Mouse (Mus musculus): ENCODE data around the gene Ctnnbip1.

Ctnnbip1 gene

DNA sequence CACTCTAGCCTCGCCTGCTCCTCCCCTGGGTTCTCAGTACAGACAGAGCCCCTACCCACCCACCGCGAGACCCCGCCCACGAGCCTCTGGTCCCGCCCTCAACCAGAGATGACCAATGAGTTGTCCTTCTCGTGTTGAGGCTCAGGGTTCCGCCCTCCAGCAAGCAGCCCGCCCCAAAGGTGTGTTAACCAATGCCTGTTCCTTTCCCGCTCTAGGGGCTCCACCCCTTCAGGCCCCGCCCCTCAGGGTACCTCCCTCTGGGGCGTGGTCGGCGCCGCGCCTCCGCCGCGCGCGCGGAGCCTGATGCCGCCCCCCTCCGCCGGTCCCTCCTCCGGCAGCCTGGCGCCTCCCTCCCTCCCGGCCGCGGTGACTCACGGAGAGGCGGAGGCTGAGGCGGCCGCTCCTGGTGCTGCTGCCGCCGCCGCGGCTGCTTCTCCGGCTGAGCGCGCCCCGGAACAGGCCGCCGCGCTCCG, at the start of gene Ctnnbip1:
TSS of gene Ctnnbip1 (plus strand) at position 369 of the 473 bp plus-strand sequence.
- DNase-seq (ENCODE audit: low read depth, low spot score): peak; percentile 78

DNA sequence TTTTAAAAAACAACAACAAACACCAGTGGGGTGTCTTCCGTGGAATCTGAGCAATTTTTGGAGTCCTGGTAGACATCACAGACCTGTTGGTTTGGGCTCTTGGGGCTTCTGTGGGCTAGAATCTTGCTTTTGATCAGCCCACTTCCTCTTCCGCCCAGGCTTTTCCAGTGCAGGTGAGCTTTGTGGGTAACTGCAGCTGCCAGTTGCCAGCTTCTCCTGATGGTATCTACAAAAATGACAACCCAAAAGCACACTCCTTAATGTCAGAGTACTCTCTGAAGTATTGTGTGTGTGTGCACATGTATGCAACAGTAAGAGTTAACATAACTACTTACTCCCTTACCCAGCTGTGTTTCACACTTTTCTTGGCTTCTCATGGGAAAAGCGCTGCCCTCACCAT, 48.5 kb upstream of the Ctnnbip1 start:
- no peak for DNase-seq (ENCODE audit: low read depth, low spot score)

DNA sequence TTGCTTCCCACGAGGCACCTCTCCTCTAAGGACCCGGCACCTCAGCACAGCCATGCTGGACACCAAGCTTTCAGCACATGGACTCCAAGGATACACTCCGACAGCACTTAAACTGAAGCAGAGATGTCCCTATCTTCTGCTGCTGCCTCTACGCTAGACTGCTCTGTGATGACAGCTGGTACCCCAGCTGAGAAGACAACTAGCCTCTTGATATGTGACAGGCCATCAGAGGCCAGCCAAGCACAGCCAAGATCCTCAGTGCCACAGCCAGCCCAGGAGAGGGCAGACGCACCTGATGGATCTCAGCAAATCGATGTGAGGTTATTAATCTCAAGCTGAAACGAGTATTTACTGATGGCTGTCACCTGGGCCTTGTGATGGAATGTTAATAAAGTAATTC, 42.9 kb upstream of the Ctnnbip1 start:
- DNase-seq (ENCODE audit: low read depth, low spot score): no peak

DNA sequence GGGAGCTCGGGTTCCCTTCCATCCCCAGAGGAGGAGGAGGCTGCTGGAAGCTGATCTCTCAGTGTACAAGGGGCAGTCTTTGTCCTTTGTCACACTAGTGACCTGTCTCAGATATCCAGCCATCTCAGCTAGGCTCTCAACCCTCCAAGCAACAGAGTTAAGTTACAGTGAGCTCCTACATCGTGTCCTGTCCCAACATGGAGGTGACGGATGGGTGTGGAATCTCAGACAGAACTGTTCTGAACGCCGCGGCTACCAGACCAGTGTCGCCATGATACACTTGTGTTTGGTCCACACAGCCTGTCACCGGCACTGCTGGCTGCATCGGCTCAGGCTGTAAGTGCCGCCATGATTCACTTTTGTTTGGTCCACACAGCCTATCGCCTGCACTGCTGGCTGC, 41.0 kb upstream of the Ctnnbip1 start, which contains the start of gene Tmem274:
TSS of gene Tmem274 (plus strand) at position 301 of the 400 bp plus-strand sequence.
- DNase-seq (ENCODE audit: low read depth, low spot score): no peak

DNA sequence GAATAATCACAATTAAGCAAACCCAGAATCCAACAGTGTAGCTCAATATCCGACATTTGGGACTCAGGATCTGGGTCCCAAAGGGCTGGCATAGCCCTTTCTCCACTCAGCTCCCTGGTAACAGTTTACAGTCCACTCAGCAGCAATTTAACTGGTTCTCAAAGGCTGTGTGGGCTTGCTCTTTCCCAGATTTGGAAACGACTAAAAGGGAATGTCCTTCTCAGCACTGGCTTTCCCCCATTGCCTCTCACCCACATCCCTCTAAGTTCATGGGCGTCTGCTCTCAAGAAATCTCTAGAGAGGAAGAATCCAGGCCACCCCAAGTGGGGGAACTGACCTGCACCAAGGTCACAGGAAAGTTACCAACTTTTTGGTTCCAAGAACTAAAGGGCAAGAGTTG, 33.5 kb upstream of the Ctnnbip1 start:
- DNase-seq (ENCODE audit: low read depth, low spot score): no peak

DNA sequence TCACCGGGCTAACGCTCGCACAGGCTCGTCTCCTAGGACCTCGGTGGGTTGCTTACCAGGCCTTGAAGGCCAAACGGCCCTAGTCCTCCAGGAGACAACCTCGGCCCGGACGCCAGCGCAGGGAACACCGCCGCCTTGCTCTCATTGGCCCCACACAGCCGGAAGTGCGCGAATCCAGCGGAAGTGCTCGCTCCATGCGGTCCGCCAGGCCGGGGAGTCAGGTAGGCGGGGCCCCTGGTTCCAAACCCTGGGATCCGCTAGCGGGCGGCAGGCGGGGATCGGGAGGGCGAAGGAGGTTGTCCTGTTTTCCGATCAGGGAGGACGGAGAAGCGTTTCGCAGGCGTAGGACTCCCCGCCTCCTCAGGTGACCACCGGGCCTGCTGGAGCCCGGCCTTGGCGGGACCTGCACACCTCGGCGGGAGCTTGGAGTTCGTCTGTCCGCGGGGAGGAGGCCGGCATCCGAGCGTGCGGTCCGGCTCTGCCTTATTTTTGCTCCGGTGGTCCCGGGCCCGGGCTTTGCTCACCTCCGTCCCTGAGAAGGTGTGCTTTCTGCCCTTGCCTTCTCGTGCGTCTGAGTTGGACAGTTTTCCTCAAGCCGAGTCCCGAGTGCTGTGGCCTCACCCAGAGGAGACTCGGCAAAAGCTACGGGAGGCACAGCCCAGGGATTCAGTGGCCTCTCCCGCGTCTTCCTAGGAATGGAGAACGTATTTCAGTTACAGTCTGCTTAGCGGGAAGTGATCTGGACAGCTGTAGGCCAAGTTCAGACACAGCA, 32.8 kb upstream of the Ctnnbip1 start, which contains the start of the genes Nmnat1 and Lzic:
TSS of gene Nmnat1 (minus strand) at position 150 of the 772 bp plus-strand sequence.
TSS of gene Lzic (plus strand) at position 177 of the 772 bp plus-strand sequence.
- peak; percentile 71 for DNase-seq (ENCODE audit: low read depth, low spot score)

DNA sequence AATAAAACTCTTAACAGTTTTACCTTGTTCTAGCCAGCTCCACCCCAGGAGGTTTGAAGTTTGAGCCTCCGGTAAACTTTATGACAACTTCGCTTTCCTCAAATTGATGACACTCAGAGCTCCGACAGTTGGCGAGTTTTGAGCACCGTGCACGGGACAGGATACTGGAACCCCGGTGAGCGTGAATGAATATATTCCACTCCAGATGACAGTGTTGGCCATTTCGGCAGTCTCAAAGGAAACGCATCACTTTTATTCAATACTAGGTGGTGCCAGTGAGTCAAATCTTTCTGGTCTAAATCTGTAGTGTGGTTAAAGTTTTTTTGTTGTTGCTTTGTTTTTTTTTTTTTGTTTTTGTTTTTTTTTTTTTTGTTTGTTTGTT, 32.2 kb upstream of the Ctnnbip1 start:
- peak; percentile 17 for DNase-seq (ENCODE audit: low read depth, low spot score)

DNA sequence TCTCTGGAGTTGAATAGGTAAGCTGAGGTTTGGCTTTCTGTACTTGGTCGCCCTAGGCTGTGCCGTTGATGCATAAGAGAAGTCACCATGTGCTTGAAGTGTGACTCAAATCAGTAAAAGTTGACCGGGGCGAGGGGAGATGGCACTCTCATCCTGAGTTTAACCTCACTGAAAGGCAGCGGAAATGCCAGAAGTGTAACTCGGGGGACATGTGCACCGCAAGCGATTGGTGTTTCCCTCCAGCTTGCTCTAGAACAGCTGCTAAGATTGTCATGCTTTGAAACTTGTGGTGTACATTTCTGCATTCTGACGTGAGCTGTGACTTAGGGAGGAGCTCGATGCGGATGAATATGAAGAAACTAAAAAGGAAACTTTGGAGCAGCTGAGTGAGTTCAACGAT, 30.3 kb upstream of the Ctnnbip1 start:
- DNase-seq (ENCODE audit: low read depth, low spot score): no peak

DNA sequence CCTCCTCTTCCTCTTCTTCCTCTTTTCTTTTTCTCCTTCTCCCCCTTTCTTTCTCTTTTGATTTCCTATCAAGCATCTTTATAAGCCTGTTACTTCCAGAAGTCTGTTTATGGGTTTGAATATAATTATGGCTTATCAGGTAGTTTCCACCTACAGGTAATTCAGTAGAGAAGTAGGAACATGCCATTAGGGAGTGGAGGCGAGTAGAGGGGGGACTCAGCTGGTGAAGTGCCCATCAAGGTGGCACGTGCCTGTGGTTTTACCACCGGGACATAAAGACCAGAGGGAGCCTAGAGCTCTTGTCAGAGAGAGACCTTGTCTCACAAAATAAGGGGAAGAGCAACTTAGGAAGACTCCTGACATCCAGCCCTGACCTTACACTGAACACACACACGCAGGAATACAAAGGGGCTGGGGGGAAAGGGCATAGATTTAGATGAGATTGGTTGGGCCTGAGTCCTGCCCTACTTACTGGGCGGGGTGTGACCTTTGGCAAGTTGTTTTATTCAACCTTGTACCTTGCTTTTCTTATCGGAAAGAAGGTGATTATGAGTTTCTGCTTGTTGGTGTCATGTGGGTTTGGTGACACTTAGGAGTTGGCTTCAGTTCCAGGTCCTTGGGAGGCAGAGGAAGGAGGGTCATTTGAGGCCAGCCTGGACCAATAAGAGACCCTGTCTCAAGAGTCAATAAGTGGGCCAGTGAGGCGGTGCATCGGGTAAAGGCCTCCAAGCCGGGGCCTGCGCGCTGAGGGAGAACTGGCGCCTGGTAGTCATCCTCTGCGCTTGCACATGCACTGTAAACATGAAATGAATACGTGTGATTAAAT, 28.4 kb upstream of the Ctnnbip1 start:
- no peak for DNase-seq (ENCODE audit: low read depth, low spot score)

DNA sequence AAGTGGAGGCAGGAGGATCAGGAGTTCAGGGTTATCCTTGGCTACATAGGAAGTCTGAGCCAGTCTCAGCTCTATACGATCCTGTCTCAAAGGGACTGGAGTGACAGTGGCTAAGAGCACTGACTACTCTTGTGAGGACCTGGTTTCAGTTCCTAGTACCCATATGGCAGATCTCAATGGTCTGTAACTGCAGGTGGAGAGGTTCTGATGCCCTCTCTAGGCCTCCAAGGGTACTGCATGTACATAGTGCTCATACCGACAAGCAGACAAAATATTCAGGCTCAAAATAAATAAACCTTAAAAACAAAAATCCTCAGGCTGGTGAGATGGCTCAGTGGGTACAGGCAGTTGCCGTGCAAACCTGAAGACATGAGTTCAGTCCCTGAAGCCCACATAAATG, 26.9 kb upstream of the Ctnnbip1 start:
- DNase-seq (ENCODE audit: low read depth, low spot score): no peak

DNA sequence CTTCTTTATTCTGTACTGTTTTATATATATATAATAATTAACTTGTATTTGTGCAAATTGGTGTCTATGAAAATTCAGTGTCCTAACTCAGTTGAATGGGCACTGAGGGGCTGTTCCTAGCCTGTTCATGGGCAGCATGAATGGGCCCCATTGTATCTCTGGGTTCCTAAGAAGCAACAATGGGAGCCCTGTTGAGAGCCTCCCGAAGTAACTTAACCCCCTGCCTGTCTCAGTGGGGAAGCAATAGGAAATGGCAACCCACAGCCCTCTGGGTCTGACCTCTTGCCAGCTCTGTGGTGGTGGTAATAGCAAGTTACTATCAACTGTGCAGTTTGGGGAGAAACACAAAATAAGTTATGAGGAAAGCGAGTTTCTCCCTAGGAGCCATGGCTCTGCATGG, 21.4 kb upstream of the Ctnnbip1 start:
- DNase-seq (ENCODE audit: low read depth, low spot score): no peak

DNA sequence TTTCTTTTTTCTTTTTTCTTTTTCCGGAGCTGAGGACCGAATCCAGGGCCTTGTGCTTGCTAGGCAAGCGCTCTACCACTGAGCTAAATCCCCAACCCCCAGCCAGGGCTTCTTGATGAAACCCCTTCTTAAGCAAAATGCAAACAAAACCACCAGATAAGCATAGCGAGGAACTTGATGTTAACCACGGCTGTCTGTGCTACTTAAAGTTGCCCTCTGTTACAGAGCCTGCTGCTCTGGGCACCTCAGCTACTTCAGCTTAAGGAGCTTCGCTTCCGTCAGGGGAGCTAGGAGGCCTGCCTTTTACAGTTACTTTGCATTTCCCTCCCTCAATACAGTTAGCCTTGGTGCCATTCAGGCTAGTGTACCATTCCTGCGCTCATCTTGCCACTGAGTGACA, 19.1 kb upstream of the Ctnnbip1 start:
- no peak for DNase-seq (ENCODE audit: low read depth, low spot score)

DNA sequence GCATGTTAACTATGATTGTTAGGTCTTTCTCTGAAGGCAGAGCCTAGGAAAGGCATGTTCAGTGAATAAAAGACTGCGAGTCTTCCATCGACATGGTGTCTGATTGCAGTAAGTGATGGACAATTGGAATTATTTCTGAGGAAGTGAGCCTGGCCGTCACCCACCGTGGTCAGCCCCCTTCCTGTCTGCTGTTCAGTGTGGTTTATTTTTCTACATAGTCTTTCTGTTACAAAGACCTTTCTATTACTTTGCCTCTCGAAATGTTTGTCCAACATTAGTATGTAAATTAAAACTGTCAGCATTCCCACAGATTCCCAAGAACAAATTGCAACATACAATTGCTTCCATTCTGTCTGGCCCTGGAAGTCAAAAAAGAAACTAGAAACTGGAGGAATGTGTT, 18.2 kb upstream of the Ctnnbip1 start:
- DNase-seq (ENCODE audit: low read depth, low spot score): no peak

DNA sequence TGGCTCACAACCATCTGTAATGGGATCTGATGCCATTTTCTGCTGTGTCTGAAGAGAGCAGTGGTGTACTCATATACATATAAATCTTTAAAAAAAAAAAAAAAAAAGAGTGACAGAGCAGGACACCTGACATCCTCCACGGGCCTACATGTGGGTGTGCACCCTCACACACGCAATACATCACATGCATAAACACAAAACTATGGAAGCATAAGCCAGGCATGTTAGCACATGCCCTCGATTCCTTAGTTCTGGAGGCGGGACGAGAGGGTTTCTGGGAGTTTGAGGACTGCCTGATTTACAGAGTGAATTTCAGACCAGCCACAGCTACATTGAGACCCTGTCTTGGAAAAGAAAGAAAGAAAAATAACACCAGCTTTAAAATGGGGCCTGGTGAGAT, 13.7 kb upstream of the Ctnnbip1 start:
- DNase-seq (ENCODE audit: low read depth, low spot score): no peak

DNA sequence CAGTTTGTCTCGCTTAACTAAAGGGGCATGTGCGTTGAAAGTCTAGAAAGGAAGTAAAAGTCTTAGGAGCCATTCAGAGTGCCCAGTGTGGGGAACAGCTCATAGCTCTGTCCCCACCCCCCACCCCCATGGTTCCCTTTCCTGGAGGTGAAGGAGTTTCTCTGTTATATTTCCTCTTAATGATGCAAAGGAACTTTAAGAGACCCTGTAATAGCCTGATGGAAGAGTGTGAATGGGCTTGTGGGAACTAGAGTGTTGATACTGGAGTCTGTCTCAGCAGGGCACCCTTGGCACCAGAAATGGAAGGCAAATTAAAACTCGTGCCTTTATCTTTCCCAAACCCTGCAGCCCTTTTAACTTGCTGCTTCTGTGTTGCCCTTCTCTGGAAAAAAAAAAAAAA, 13.2 kb upstream of the Ctnnbip1 start:
- DNase-seq (ENCODE audit: low read depth, low spot score): no peak

DNA sequence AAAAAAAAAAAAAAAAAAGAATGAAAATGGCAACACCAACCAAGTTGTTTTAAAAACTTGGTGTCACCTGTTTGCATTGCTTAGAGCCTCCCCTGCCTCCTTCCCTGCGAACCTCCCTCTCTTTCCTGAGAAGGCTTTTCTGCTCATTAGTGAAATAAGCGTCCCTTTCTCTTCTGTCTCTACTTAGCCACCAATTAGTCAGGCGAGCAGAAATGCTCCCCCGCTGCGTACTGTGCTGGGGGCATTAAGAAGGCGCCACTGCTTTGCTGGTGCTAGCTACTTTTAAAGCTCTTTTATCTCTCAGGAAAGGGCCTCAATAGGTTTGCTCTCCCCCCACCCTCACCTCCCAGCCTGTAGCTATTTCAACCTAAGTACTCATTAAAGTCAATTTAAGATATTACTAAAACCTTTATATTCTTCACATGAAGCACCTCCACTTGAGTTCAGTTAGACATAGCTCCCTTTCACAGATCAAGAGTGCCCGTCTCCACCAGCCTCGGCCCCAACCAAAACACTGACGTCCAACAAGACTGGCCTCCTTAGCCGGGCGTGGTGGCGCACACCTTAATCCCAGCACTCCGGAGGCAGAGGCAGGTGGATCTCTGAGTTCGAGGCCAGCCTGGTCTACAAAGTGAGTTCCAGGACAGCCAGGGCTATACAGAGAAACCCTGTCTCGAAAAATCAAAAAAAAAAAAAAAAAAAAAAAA, 12.6 kb upstream of the Ctnnbip1 start:
- DNase-seq (ENCODE audit: low read depth, low spot score): no peak

DNA sequence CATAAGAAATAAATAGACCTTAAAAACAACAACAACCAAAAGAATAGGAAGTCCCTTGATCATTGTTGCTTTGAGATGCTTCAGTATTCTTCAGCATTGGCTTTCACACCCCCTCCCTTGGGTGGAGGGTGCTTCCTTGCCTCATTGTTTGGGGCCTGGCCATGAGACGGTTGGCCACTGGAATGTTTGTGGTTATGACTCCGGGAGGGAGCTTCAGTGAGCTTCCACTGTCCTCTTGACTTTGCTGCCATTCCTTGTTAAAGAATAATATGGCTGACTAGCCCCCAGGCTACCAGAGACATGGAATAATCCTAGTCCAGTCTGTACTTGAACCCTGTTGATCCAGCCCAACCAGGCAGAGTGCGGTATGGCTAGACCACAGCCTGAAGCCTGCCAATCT, 11.1 kb upstream of the Ctnnbip1 start:
- no peak for DNase-seq (ENCODE audit: low read depth, low spot score)

DNA sequence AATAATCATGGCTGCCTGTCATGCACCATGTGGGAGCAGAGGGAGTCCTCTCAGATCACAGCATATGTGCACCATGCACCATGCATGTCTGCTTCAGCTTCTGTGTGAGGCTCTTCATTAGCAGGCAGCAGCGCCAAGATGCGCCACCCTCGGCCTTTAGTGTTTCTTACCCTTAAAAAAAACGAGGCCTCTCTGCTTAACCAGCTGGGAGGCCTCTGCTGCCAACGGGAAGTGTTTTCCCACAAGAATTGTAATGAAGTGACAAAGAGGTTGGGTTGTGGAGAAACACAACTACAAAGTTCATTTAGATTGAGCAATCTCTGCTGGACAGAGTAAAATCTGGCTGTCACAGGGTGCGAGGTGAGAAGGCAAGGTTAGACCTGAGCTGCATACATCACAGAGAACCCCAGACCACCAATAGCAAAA, 6.8 kb upstream of the Ctnnbip1 start:
- DNase-seq (ENCODE audit: low read depth, low spot score): no peak

DNA sequence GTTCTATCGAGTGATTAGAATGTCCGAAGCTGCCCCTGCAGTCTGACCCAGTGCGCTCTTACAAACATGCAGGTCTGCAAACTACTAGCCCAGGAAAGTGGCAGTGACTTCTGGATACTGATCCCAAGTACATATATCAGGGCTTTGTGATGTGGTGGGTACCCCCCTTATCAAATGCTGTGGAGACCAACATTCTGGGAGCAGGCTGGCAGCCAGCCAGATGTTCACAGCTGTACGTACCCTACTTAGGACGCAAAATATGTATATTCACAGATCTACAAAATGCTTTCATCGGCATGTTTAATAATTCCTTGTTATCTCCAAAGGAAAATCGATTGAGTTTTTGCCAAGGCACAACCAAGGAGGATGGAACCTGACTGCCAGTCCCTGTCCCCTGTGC, 6.0 kb upstream of the Ctnnbip1 start:
- no peak for DNase-seq (ENCODE audit: low read depth, low spot score)

DNA sequence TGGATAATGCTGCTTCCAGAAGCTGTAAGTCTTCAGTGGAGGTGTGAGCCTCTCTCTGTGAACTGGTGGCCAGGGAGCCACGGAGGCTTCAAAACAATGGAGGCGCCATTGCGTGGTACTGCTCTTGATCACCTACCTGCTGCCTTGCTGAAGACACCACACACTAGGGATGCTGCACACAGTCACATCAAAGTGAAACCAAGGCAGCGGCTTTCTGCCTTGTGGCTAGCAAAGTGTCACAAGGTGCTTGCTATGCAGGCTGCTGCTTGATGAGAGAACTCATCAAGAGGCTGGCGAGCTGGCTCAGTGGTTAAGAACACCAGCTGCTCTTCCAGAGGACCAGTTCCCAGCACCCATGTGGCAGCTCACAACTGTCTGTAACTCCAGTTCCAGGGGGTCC, 2.3 kb upstream of the Ctnnbip1 start:
- no peak for DNase-seq (ENCODE audit: low read depth, low spot score)

DNA sequence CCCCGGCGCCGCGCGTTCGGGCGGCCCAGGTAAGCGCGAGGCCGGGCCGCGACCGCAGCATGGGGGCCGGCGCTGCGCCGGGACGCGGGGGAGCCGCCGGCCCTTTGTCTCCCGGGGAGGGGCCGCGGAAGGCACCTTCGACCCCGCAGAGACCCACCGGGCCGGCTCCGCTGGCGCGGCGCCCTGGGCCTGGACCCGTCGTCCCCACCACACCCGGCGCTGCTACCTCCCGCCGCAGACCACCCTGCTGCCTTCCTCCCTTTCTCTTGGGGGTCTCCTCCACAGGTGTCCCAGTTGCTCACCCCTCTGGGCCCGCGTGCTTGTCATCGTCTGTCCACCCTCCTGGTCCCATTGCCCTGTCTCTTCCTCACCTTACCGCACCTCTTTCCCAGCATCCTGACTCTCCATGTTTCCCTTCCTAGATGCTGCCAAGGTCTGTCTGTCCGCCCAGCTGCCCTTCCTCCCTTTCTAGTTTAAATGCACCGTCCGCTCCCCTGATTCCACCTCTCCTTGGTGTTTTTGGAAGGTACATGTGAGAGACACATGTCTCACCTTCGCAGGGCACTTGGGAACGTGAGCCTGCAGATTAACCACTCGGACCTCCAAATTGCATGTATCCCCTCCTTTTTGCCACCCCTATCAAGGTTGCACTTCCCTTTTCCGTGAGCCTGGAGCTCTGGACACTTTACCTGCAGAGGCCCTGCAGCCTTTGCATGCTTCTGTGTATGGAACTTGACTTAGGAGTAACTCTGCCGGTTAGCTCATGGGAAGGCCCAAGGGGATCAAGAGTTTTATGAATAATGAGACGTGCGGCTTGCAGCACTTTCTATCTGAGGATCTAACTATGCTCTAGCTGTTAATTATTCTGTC, 550 bp downstream of the Ctnnbip1 start:
- no peak for DNase-seq (ENCODE audit: low read depth, low spot score)

Data from c-Kit-negative CD71-positive TER-119-positive erythroid progenitor cells, embryonic 14.5 days (primary cell).